Mouse (Mus musculus): Measurements from ENCODE around the gene Fgfrl1. TPM values are rescaled to one million over a fixed set of nuclear protein-coding genes. Genes with fewer than 3 reads are reported as not detected.
"Not testable (repeated sequence)": the region's sequence is repeated elsewhere in the genome, so short reads cannot be mapped to it uniquely, and the experiment has no call there.

Gene Fgfrl1
- polyA plus RNA-seq, 1 experiment from 2014 or later = 13.0 TPM

DNA sequence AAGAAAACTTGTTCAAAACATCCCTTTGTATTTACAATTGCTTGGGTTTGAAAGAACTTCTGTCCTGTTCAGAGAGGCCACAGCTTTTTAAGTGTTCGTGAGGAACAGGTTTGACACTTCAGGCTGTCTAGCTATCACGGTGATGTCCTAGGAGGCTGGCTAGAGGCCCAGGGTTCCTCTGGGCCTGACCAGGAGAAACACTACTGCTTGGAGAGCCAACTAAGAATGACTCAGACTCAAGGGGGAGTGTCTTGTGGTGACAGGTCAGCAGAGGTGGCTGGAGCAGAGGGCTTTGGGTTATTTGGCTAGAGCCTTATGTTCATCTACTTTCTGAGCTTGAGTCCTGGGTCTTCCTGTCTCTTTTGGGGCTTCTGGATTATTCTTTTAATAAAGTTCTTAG lies 31.8 kb downstream of the Fgfrl1 start:
- WGBS = 24% methylated on average over 2 of the region's 2 CpGs
- ATAC-seq (ENCODE audit: extremely low read depth, insufficient number of reproducible peaks, low FRiP score, low TSS enrichment) = no peak
- Histone ChIP-seq H3K9ac (no peak overlapping the region), H3K36me3 (no peaks in the 10 kb centered on the region), H3K9me3 (no peaks in the 10 kb centered on the region), H3K27ac (replicated peaks) (no peak overlapping the region), H3K4me2 (no peak overlapping the region), H3K27me3 (replicated peaks) (no peaks in the 10 kb centered on the region), H3K4me3 (no peak overlapping the region), H3K4me1 (peaks cover 11% of the 10 kb centered on the region)

DNA sequence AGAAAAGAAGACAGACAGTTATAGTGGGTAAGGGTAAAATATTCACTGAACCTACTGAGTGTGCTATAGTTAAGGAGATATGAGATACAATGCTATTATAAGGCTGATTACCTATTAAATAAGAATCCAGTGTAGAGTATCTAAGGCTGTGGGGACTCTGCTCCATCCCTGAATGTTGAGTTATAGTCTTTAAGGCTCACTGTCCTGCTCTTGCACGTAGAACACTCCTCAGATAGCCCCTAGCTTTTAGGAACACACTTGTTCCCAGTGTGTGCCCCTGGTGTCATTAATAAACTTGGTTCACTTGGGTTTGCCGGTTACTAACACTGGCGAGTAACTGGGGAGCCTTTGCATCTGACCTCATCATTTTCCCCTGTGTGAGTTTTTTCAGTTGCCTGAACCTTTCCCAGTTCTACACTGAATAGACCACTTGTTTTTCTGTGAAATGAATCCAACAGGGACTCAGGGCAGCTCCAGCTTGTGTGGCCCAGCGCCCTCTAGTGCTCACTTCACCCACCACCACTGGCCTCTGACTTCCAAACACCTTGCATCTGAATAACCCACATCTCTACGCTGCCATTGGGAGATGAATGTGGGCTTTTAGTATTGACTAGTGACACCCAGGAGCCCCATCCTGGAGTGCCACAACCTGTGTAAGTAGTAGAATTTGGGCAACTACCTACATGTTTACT lies 34.5 kb downstream of the Fgfrl1 start:
- H3K9me3 ChIP-seq = no peaks in the 10 kb centered on the region
- no peaks in the 10 kb centered on the region for H3K36me3 ChIP-seq
- no peaks in the 10 kb centered on the region for H3K27me3 ChIP-seq (replicated peaks)
- H3K4me3 ChIP-seq = no peak overlapping the region
- WGBS = 23% methylated on average over 5 of the region's 5 CpGs
- peaks cover 4% of the 10 kb centered on the region; the same call in 1 of the 2 replicates for H3K4me1 ChIP-seq
- H3K4me2 ChIP-seq = no peak overlapping the region
- H3K27ac ChIP-seq (replicated peaks) = no peak overlapping the region
- ATAC-seq (ENCODE audit: extremely low read depth, insufficient number of reproducible peaks, low FRiP score, low TSS enrichment) = no peak
- no peak overlapping the region for H3K9ac ChIP-seq

DNA sequence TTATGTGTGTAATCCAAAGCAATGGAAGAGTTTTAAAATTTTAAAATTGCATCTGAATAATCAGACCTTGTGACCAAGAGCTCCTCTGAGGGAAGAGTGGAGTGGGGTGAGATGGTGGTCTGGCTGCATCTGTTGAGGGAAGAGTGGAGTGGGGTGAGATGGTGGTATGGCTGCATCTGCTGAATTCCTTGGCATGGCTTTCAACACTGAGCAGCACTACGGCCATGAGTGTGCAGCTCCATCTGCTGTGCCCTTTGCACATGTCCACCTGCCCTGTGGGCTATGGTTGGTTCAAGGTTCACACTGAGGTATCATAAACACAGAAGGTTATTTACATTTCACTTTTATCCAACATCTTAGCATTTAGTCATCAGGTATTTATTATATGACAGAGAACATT lies 35.2 kb downstream of the Fgfrl1 start:
- Histone ChIP-seq H3K4me1 (peaks cover 4% of the 10 kb centered on the region; the same call in 1 of the 2 replicates), H3K4me2 (no peak overlapping the region), H3K9ac (no peak overlapping the region), H3K36me3 (no peaks in the 10 kb centered on the region), H3K4me3 (no peak overlapping the region), H3K9me3 (no peaks in the 10 kb centered on the region), H3K27me3 (replicated peaks) (no peaks in the 10 kb centered on the region), H3K27ac (replicated peaks) (no peak overlapping the region)
- WGBS = 86% methylated on average over 1 of the region's 1 CpGs
- ATAC-seq (ENCODE audit: extremely low read depth, insufficient number of reproducible peaks, low FRiP score, low TSS enrichment) = no peak

DNA sequence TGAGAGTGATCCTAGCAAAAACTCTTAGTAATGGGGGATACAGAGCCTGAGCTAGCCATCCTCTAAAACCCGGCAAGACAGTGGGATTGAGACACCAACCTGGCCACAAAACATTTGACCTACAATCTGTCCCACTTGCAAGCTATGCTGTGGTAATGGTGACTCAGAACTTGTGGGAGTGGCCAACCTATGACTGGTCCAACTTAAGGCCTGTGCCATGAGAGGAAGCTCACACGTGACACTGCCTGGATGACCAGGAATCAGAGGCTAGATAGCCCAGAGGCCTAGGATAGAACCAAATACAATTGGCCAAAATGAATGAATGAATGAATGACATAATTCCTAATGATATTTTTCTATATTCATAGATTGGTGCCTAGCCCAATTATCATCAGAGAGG lies 49.7 kb downstream of the Fgfrl1 start:
- H3K9me3 ChIP-seq = no peaks in the 10 kb centered on the region
- H3K4me2 ChIP-seq = no peak overlapping the region
- ATAC-seq (ENCODE audit: extremely low read depth, insufficient number of reproducible peaks, low FRiP score, low TSS enrichment) = no peak
- no peak overlapping the region for H3K4me3 ChIP-seq
- H3K9ac ChIP-seq = no peak overlapping the region
- 59% methylated on average over 2 of the region's 2 CpGs for WGBS
- H3K4me1 ChIP-seq = no peaks in the 10 kb centered on the region
- H3K27me3 ChIP-seq (replicated peaks) = no peaks in the 10 kb centered on the region
- H3K36me3 ChIP-seq = no peaks in the 10 kb centered on the region
- H3K27ac ChIP-seq (replicated peaks) = no peak overlapping the region

DNA sequence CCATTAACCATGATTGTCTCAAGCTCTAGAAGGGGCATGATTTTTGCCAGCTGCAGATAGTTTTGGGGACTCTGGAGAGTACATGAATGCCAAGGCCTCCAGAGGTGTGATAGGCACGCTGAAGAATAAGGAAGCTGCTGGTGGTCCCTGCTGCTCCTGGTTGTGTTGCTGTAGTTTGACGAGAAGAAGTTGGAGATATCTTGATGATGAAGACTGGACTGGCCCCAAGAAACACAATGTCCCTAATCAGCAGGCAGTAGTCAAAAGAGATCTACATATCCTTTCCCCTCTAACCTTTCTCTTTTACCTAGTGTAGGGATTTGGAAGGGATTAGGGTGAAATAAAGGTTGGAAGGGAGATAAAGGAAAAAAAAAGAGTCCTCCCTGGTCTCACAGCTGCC lies 50.4 kb downstream of the Fgfrl1 start:
- H3K4me2 ChIP-seq = no peak overlapping the region
- H3K4me1 ChIP-seq = no peaks in the 10 kb centered on the region
- no peak overlapping the region for H3K27ac ChIP-seq (replicated peaks)
- H3K27me3 ChIP-seq (replicated peaks) = no peaks in the 10 kb centered on the region
- ATAC-seq (ENCODE audit: extremely low read depth, insufficient number of reproducible peaks, low FRiP score, low TSS enrichment) = no peak
- H3K9ac ChIP-seq = no peak overlapping the region
- WGBS = 57% methylated on average over 2 of the region's 2 CpGs
- H3K4me3 ChIP-seq = no peak overlapping the region
- no peaks in the 10 kb centered on the region for H3K36me3 ChIP-seq
- no peaks in the 10 kb centered on the region for H3K9me3 ChIP-seq

DNA sequence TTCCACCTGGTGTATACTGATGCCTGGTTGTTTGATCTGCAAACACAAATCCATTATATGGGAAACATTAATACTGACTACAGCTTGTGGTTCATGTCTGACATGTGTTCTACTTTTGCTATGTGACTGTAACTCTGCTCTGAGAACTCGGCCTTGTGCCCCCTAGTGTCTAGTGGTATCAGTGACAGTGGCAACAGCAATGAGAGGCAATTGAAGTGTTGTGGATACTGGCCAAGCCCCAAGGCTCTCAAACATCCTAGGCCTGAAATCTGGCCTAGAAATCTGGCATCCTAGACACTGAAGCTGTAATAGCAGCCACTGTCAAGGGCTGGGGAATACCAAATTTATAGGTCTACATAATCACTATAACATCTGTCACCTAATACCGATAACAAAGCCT lies 51.7 kb downstream of the Fgfrl1 start:
- Histone ChIP-seq H3K4me3 (no peak overlapping the region), H3K9me3 (no peaks in the 10 kb centered on the region), H3K27ac (replicated peaks) (no peak overlapping the region), H3K36me3 (no peaks in the 10 kb centered on the region), H3K27me3 (replicated peaks) (no peaks in the 10 kb centered on the region), H3K4me2 (no peak overlapping the region), H3K9ac (no peak overlapping the region), H3K4me1 (no peaks in the 10 kb centered on the region)
- no peak for ATAC-seq (ENCODE audit: extremely low read depth, insufficient number of reproducible peaks, low FRiP score, low TSS enrichment)
- WGBS = 57% methylated on average over 2 of the region's 2 CpGs

DNA sequence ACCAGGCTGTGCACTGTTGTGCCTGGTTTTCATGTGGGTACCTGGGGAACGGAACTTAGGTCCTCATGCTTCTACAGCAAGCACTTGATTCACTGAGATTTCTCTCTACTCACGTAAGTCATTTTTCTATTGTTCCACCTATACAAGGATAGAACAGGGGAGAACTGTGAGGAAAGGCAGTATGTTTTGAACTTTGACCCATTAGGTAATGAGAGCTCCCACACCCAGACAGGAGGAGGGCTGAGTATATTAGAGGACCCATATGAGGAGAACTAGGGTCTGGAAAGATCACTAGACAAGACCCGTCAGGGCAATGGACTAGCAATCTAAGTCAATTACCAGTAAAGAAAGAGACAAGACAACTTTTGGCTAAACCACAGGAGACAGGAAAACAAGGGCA lies 52.4 kb downstream of the Fgfrl1 start:
- Histone ChIP-seq H3K9me3 (no peaks in the 10 kb centered on the region), H3K4me2 (no peak overlapping the region), H3K36me3 (no peaks in the 10 kb centered on the region), H3K9ac (no peak overlapping the region), H3K4me1 (no peaks in the 10 kb centered on the region), H3K27me3 (replicated peaks) (no peaks in the 10 kb centered on the region), H3K4me3 (no peak overlapping the region), H3K27ac (replicated peaks) (no peak overlapping the region)
- ATAC-seq (ENCODE audit: extremely low read depth, insufficient number of reproducible peaks, low FRiP score, low TSS enrichment) = no peak
- 75% methylated on average over 3 of the region's 3 CpGs for WGBS

DNA sequence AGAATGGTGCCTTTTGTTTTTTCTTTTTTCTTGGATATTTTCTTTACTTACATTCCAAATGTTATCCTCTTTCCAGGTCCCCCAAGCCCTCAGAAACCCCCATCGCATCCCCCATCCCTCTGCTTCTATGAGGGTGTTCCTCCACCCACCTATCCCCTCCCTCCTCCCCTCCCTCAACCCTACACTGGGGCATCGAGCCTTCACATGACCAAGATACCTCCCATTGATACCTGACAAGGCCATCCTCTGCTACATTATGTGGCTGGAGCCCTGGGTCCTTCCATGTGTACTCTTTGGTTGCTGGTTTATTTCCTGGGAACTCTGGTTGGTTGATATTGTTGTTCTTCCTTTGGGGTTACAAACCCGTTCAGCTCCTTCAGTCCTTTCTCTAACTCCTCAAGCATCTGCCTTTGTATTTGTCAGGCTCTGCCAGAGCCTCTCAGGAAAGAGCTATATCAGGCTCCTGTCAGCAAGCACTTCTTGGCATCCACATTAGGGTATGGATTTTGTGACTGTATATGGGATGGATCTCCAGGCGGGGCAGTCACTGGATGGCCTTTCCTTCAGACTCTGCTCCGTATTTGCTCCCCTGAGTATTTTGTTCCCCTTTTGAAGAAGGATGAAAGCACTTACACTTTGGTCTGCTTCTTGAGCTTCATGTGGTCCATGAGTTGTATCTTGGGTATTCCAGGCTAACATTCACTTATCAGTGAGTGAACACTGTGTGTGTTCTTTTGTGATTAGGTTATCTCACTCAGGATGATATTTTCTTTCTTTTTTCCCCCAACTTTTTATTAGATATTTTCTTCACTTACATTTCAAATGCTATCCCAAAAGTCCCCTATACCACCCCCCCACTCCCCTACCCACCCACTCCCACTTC lies 58.4 kb downstream of the Fgfrl1 start:
- no peak for ATAC-seq (ENCODE audit: extremely low read depth, insufficient number of reproducible peaks, low FRiP score, low TSS enrichment)
- Histone ChIP-seq H3K9ac (no peak overlapping the region), H3K9me3 (no peaks in the 10 kb centered on the region), H3K4me2 (no peak overlapping the region), H3K4me3 (no peak overlapping the region), H3K36me3 (no peaks in the 10 kb centered on the region), H3K4me1 (no peaks in the 10 kb centered on the region; the same call in 1 of the 2 replicates), H3K27ac (replicated peaks) (no peak overlapping the region), H3K27me3 (replicated peaks) (no peaks in the 10 kb centered on the region)
- 63% methylated on average over 5 of the region's 5 CpGs for WGBS

DNA sequence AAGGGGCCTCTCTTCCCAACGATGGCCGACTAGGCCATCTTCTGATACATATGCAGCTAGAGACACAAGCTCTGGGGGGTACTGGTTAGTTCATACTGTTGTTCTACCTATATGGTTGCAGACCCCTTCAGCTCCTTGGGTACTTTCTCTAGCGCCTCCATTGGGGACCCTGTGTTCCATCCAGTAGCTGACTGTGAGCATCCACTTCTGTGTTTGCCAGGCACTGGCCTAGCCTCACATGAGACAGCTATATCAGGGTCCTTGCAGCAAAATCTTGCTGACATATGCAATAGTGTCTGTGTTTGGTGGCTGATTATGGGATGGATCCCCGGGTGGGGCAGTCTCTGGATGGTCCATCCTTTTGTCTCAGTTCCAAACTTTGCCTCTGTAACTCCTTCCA lies 59.1 kb downstream of the Fgfrl1 start:
- not testable (repeated sequence) for H3K36me3 ChIP-seq; H3K9me3 ChIP-seq; H3K4me3 ChIP-seq; H3K27me3 ChIP-seq (replicated peaks); H3K9ac ChIP-seq; ATAC-seq (ENCODE audit: extremely low read depth, insufficient number of reproducible peaks, low FRiP score, low TSS enrichment); H3K27ac ChIP-seq (replicated peaks); H3K4me2 ChIP-seq; H3K4me1 ChIP-seq
- WGBS = 74% methylated on average over 4 of the region's 4 CpGs

Other genes with a start within 250 kb of the Fgfrl1 start
- gene Mfsd7a, start 243.5 kb upstream of the Fgfrl1 start, polyA plus RNA-seq (2015; fragmentation: Nextera tagmentation; extraction: Ambion mirVana) = 0.19 and 0.40 TPM in 2 replicates
- 15.3 and 17.8 TPM in 2 replicates for gene Pcgf3, start 231.2 kb upstream of the Fgfrl1 start, polyA plus RNA-seq (2015; fragmentation: Nextera tagmentation; extraction: Ambion mirVana)
- 0.74 and 0.82 TPM in 2 replicates for gene Cplx1, start 142.4 kb upstream of the Fgfrl1 start, polyA plus RNA-seq (2015; fragmentation: Nextera tagmentation; extraction: Ambion mirVana)
- gene Gak, start 62.6 kb upstream of the Fgfrl1 start, polyA plus RNA-seq (2015; fragmentation: Nextera tagmentation; extraction: Ambion mirVana) = 28.9 and 31.5 TPM in 2 replicates
- 17.0 and 17.9 TPM in 2 replicates for gene Tmem175, start 62.6 kb upstream of the Fgfrl1 start, polyA plus RNA-seq (2015; fragmentation: Nextera tagmentation; extraction: Ambion mirVana)
- 13.5 and 15.4 TPM in 2 replicates for gene Idua, start 32.1 kb upstream of the Fgfrl1 start, polyA plus RNA-seq (2015; fragmentation: Nextera tagmentation; extraction: Ambion mirVana)
- 5.9 and 6.0 TPM in 2 replicates for gene Dgkq, start 22.7 kb upstream of the Fgfrl1 start, polyA plus RNA-seq (2015; fragmentation: Nextera tagmentation; extraction: Ambion mirVana)
- gene Slc26a1, start 16.8 kb upstream of the Fgfrl1 start, polyA plus RNA-seq (2015; fragmentation: Nextera tagmentation; extraction: Ambion mirVana) = 0.62 and 0.99 TPM in 2 replicates
- gene Rnf212, start 82.6 kb downstream of the Fgfrl1 start, polyA plus RNA-seq (2015; fragmentation: Nextera tagmentation; extraction: Ambion mirVana) = 0.29 and 0.34 TPM in 2 replicates
- not detected in 2 replicates for gene Tmed11, start 103.0 kb downstream of the Fgfrl1 start, polyA plus RNA-seq (2015; fragmentation: Nextera tagmentation; extraction: Ambion mirVana)
- gene Vmn2r8, start 116.5 kb downstream of the Fgfrl1 start, polyA plus RNA-seq (2015; fragmentation: Nextera tagmentation; extraction: Ambion mirVana) = not detected in 2 replicates
- not detected in 2 replicates for gene Vmn2r9, start 160.2 kb downstream of the Fgfrl1 start, polyA plus RNA-seq (2015; fragmentation: Nextera tagmentation; extraction: Ambion mirVana)